Mouse (Mus musculus): ENCODE measurements around the gene Ccr4. TPM values are rescaled to one million over a fixed set of nuclear protein-coding genes. Genes with fewer than 3 reads are reported as not detected.

Gene Ccr4
- not detected for polyA plus RNA-seq (2014; fragmentation: Illumina TruSeq; extraction: RNeasy Lipid Tissue Mini Kit (QIAGEN cat#74804); ENCODE audit: low read depth, low replicate concordance)

DNA sequence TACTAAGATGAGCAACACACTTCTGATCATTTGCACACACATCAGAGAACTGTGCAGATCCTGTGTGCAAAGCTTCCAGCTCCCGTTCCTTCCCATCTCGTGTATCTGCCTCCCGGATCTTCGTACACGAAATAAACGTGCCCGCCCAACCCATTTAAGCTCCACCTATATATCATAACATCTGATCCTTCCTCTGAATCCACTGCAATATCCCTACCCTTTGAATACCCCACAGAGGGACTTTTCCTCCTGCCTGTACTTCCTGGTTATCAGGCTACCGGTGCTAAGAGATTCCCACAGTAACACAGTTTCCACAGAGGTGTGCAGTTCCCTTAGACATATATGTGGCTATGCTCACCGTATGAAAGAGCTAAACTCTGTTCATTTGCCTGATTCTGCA, at the start of gene Ccr4:
Gene Ccr4, minus strand, starts transcription at position 101 of the 400 bp plus-strand sequence.

DNA sequence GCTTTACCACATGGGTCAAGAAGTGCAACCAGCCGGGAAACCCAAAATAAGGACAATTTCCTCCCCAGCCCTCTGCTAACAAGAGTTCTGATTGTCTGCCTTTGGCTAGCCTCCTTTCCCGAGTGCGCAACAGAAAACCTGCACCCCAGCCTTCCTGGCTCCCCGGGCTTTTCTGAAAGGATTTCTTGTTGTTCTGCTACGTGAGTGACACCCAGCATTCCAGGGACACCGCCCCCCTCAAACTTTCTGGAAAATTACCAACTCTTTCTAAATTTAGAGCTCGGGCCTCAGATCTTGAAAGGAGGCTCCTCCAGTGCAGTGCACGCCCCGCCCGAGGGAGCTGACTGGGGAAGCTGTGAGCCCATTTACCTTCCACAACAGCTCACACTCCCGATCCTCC, 10.6 kb upstream of the Ccr4 start, which contains the start of gene C130032M10Rik:
Gene C130032M10Rik, plus strand, starts transcription at position 334 of the 400 bp plus-strand sequence.

Other genes with a start within 250 kb of the Ccr4 start
- gene Bcl2a1c, start 174.8 kb downstream of the Ccr4 start, polyA plus RNA-seq (2014; fragmentation: Illumina TruSeq; extraction: RNeasy Lipid Tissue Mini Kit (QIAGEN cat#74804); ENCODE audit: low read depth, low replicate concordance) = not detected
- gene Crtap, start 114.2 kb downstream of the Ccr4 start, polyA plus RNA-seq (2014; fragmentation: Illumina TruSeq; extraction: RNeasy Lipid Tissue Mini Kit (QIAGEN cat#74804); ENCODE audit: low read depth, low replicate concordance) = 11.4 TPM
- gene Glb1, start 103.8 kb downstream of the Ccr4 start, polyA plus RNA-seq (2014; fragmentation: Illumina TruSeq; extraction: RNeasy Lipid Tissue Mini Kit (QIAGEN cat#74804); ENCODE audit: low read depth, low replicate concordance) = 17.9 TPM
- gene Tmppe, start 103.8 kb downstream of the Ccr4 start, polyA plus RNA-seq (2014; fragmentation: Illumina TruSeq; extraction: RNeasy Lipid Tissue Mini Kit (QIAGEN cat#74804); ENCODE audit: low read depth, low replicate concordance) = 1.8 TPM
- not detected for gene C130032M10Rik, start 10.8 kb upstream of the Ccr4 start, polyA plus RNA-seq (2014; fragmentation: Illumina TruSeq; extraction: RNeasy Lipid Tissue Mini Kit (QIAGEN cat#74804); ENCODE audit: low read depth, low replicate concordance)
- not detected for gene Trim71, start 59.5 kb upstream of the Ccr4 start, polyA plus RNA-seq (2014; fragmentation: Illumina TruSeq; extraction: RNeasy Lipid Tissue Mini Kit (QIAGEN cat#74804); ENCODE audit: low read depth, low replicate concordance)
- gene Cnot10, start 135.3 kb upstream of the Ccr4 start, polyA plus RNA-seq (2014; fragmentation: Illumina TruSeq; extraction: RNeasy Lipid Tissue Mini Kit (QIAGEN cat#74804); ENCODE audit: low read depth, low replicate concordance) = 37.3 TPM
- gene Dync1li1, start 183.9 kb upstream of the Ccr4 start, polyA plus RNA-seq (2014; fragmentation: Illumina TruSeq; extraction: RNeasy Lipid Tissue Mini Kit (QIAGEN cat#74804); ENCODE audit: low read depth, low replicate concordance) = 47.7 TPM
- 141 TPM for gene Cmtm6, start 226.2 kb upstream of the Ccr4 start, polyA plus RNA-seq (2014; fragmentation: Illumina TruSeq; extraction: RNeasy Lipid Tissue Mini Kit (QIAGEN cat#74804); ENCODE audit: low read depth, low replicate concordance)

Measured in sigmoid colon, adult 10 weeks (tissue).